Mouse (Mus musculus): ENCODE measurements around the gene Vsig8.

Vsig8 gene

GRCm38 (mm10) chr1:172555638-172556037 lies at the start of gene Vsig8:
Gene Vsig8, plus strand, starts transcription at chr1:172555938.
- DNase-seq (ENCODE audit: low spot score in 2 of 2): no peak

GRCm38 (mm10) chr1:172507001-172507400 lies 48.7 kb upstream of the Vsig8 start:
- no peak for DNase-seq (ENCODE audit: low spot score in 2 of 2)

- no peak for DNase-seq (ENCODE audit: low spot score in 2 of 2)
Measured at GRCm38 (mm10) chr1:172507701-172508100, 48.0 kb upstream of the Vsig8 start.

- DNase-seq (ENCODE audit: low spot score in 2 of 2): no peak
Measured at GRCm38 (mm10) chr1:172508172-172508571, 47.6 kb upstream of the Vsig8 start.

GRCm38 (mm10) chr1:172509235-172509634 lies 46.5 kb upstream of the Vsig8 start:
- no peak for DNase-seq (ENCODE audit: low spot score in 2 of 2)

GRCm38 (mm10) chr1:172509983-172510382 lies 45.8 kb upstream of the Vsig8 start:
- no peak for DNase-seq (ENCODE audit: low spot score in 2 of 2)

GRCm38 (mm10) chr1:172510421-172510972 lies 45.2 kb upstream of the Vsig8 start:
- DNase-seq (ENCODE audit: low spot score in 2 of 2): no peak

- peak in 1 of 2 experiments; percentile 61 for DNase-seq (ENCODE audit: low spot score in 2 of 2)
Measured at GRCm38 (mm10) chr1:172512962-172513361, 42.8 kb upstream of the Vsig8 start.

GRCm38 (mm10) chr1:172513525-172514212 lies 42.1 kb upstream of the Vsig8 start:
- DNase-seq (ENCODE audit: low spot score in 2 of 2): no peak

GRCm38 (mm10) chr1:172514213-172514529 lies 41.6 kb upstream of the Vsig8 start:
- no peak for DNase-seq (ENCODE audit: low spot score in 2 of 2)

- DNase-seq (ENCODE audit: low spot score in 2 of 2): no peak
Measured at GRCm38 (mm10) chr1:172514551-172515268, 41.0 kb upstream of the Vsig8 start.

GRCm38 (mm10) chr1:172515396-172515795 lies 40.3 kb upstream of the Vsig8 start:
- no peak for DNase-seq (ENCODE audit: low spot score in 2 of 2)

GRCm38 (mm10) chr1:172518013-172518412 lies 37.7 kb upstream of the Vsig8 start:
- no peak for DNase-seq (ENCODE audit: low spot score in 2 of 2)

- no peak for DNase-seq (ENCODE audit: low spot score in 2 of 2)
Measured at GRCm38 (mm10) chr1:172519644-172520043, 36.1 kb upstream of the Vsig8 start.

- DNase-seq (ENCODE audit: low spot score in 2 of 2): peak; percentile 76 to 82
Measured at GRCm38 (mm10) chr1:172520576-172521440, 34.9 kb upstream of the Vsig8 start, which contains the start of gene Cfap45. Gene Cfap45, plus strand, starts transcription at chr1:172520801.

- DNase-seq (ENCODE audit: low spot score in 2 of 2): no peak
Measured at GRCm38 (mm10) chr1:172522524-172522923, 33.2 kb upstream of the Vsig8 start.

GRCm38 (mm10) chr1:172523699-172524101 lies 32.0 kb upstream of the Vsig8 start:
- no peak for DNase-seq (ENCODE audit: low spot score in 2 of 2)

- no peak for DNase-seq (ENCODE audit: low spot score in 2 of 2)
Measured at GRCm38 (mm10) chr1:172525027-172525764, 30.5 kb upstream of the Vsig8 start.

- DNase-seq (ENCODE audit: low spot score in 2 of 2): no peak
Measured at GRCm38 (mm10) chr1:172525971-172526370, 29.8 kb upstream of the Vsig8 start.

GRCm38 (mm10) chr1:172526380-172527081 lies 29.2 kb upstream of the Vsig8 start:
- no peak for DNase-seq (ENCODE audit: low spot score in 2 of 2)

GRCm38 (mm10) chr1:172527431-172527830 lies 28.3 kb upstream of the Vsig8 start:
- DNase-seq (ENCODE audit: low spot score in 2 of 2): no peak
